Mouse (Mus musculus): ENCODE measurements around the gene Dnajc17. TPM values are rescaled to one million over a fixed set of nuclear protein-coding genes. Genes with fewer than 3 reads are reported as not detected.
A peak's percentile ranks its signal among the peaks of the same experiment; 100 is the strongest.

Dnajc17 gene
- polyA plus RNA-seq, 2 experiments from 2014 or later, result 16.0 to 16.6 TPM

GRCm38 (mm10) chr2:119161247-119161646, 47.3 kb downstream of the Dnajc17 start:
- no peak for ATAC-seq

GRCm38 (mm10) chr2:119157836-119158235, 50.8 kb downstream of the Dnajc17 start:
- no peak for ATAC-seq

DNA sequence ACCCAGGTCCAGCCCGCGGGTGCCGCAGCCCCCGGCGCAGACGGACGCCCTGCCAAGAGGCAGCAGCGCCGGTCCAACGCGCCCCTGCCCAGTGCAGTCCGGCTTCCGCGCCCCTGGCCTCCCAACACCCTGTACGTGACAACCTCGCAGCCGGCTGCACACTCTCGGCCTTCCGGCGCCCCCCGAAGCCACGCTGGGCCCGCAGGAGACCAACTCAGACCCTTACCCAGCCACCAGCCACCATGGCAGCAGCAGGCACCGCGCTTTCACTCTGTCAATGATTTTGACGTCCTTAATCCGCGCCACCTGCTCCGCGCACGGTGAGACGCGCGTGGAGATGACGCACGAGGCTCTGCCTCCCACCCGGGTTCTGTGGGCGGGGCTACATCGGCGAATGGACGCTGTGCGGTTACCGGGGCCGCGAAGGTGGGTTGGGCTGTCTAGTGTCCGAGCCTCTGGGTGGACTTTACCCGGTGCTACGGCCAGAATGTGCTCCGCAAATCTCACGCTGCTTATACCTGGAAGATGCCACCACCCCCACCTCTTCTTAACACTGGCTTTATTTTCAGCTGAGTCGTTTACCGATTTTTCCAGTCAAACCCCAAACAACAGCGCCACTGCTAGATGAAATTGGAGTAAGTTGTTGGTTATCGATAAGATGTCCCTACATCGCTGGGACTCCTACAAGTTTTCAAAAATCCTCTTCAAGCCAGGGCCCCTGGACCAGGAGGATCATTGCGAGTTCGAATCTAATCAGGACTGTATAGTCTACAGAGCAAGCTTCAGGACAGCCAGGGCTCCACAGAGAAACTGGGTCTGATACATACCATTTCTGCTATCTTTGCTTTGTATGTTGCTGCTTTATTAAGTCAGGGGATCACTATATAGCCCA, 51.7 kb downstream of the Dnajc17 start, which contains the start of gene Rmdn3:
Gene Rmdn3 (minus strand): TSS at position 354 of the 892 bp plus-strand sequence.
- ATAC-seq, result peak; percentile 94

GRCm38 (mm10) chr2:119156081-119156680, 52.4 kb downstream of the Dnajc17 start:
- ATAC-seq, result peak; percentile 35

- no peak for ATAC-seq
Observed at GRCm38 (mm10) chr2:119155388-119155787, 53.2 kb downstream of the Dnajc17 start.

GRCm38 (mm10) chr2:119154683-119155082, 53.9 kb downstream of the Dnajc17 start:
- no peak for ATAC-seq

GRCm38 (mm10) chr2:119152255-119152654, 56.3 kb downstream of the Dnajc17 start:
- ATAC-seq, result no peak

- ATAC-seq, result no peak
Observed at GRCm38 (mm10) chr2:119147775-119148174, 60.8 kb downstream of the Dnajc17 start.

DNA sequence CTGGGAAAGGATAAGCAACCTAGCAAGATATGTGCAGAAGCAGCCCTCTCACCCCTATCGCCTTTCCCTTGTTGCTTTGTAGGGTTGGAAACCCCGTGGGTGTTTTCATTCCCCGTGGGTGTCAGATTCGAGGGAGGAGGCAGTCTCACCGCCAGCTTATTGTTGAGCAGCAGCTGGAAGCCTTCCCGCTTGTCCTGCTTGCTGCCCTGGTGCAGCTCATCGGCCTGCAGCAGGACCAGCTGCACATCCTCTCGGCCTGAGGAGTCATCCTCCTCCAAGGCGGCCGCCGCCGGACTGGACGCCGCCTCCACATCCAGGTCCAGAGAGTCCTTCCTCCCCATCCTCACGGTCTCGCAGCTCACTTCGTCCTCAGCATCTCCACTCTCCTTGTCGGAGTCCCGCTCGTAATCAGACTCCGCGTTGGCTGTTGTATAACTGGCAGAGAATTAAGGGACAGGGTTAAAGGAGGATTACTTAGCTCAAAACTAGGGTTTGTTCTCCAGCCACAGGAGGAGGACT, 61.4 kb downstream of the Dnajc17 start:
- ATAC-seq, result no peak

- no peak for ATAC-seq
Observed at GRCm38 (mm10) chr2:119146435-119146834, 62.2 kb downstream of the Dnajc17 start.

DNA sequence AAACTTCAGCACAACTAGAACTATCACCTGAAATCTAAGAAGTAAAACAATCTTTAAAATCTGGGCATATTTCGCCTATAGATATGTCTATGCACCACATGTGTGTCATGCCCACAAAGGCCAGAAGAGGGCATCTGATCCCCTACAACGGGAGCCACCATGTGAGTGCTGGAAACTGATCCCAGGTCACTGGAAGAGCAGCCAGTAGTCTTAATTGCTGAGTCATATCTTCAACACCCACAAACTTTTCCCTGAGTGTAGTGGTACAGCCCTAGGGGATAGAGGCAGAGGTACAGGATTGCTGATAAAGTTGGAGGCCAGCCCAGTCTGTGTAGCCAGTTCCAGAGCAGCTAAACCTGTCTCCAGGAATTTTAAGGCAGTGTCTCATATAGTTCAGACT, 63.4 kb downstream of the Dnajc17 start:
- ATAC-seq, result no peak

- no peak for ATAC-seq
Observed at GRCm38 (mm10) chr2:119136346-119136898, 72.2 kb downstream of the Dnajc17 start.

Other genes with a start within 250 kb of the Dnajc17 start
- 10 to 100 TPM; 24.2 to 30.7 TPM for gene Ccdc32, start 179.4 kb downstream of the Dnajc17 start, polyA plus RNA-seq (2017; shearing (Covaris generic))
- gene Rpusd2, start 174.0 kb downstream of the Dnajc17 start, polyA plus RNA-seq (2017; shearing (Covaris generic)), result 1 to 10 TPM; 1.3 to 2.3 TPM
- gene Knl1, start 161.7 kb downstream of the Dnajc17 start, polyA plus RNA-seq (2017; shearing (Covaris generic)), result 10 to 100 TPM in 1 of 2 experiments, 1 to 10 TPM in 1; 3.5 to 13.5 TPM
- 1 to 10 TPM; 3.6 to 4.6 TPM for gene Rad51, start 96.0 kb downstream of the Dnajc17 start, polyA plus RNA-seq (2017; shearing (Covaris generic))
- gene Rmdn3, start 51.8 kb downstream of the Dnajc17 start, polyA plus RNA-seq (2017; shearing (Covaris generic)), result 10 to 100 TPM; 15.9 to 20.8 TPM
- gene Gchfr, start 41.0 kb downstream of the Dnajc17 start, polyA plus RNA-seq (2017; shearing (Covaris generic)), result not detected
- gene Gm14137, start 34.3 kb downstream of the Dnajc17 start, polyA plus RNA-seq (2017; shearing (Covaris generic)), result under 1 TPM; 0.38 to 0.57 TPM
- gene Zfyve19, start 178 bp downstream of the Dnajc17 start, polyA plus RNA-seq (2017; shearing (Covaris generic)), result 10 to 100 TPM; 54.5 to 71.7 TPM
- gene Ppp1r14d, start 21.1 kb upstream of the Dnajc17 start, polyA plus RNA-seq (2017; shearing (Covaris generic)), result not detected
- gene Spint1, start 28.6 kb upstream of the Dnajc17 start, polyA plus RNA-seq (2017; shearing (Covaris generic)), result not detected
- not detected for gene Rhov, start 62.5 kb upstream of the Dnajc17 start, polyA plus RNA-seq (2017; shearing (Covaris generic))
- gene Vps18, start 79.9 kb upstream of the Dnajc17 start, polyA plus RNA-seq (2017; shearing (Covaris generic)), result 10 to 100 TPM in 1 of 2 experiments, 1 to 10 TPM in 1; 4.7 to 13.0 TPM
- gene Dll4, start 117.0 kb upstream of the Dnajc17 start, polyA plus RNA-seq (2017; shearing (Covaris generic)), result not detected
- not detected for gene Chac1, start 142.4 kb upstream of the Dnajc17 start, polyA plus RNA-seq (2017; shearing (Covaris generic))